Mouse (Mus musculus) kidney, postnatal 14 days (tissue): ENCODE results near the gene Hectd3.

Experiments
- DNase-seq: peaks from one replicate; pipeline ENCODE4 v3.0.0; 2022; ENCODE audit warnings: mixed read lengths

Hectd3 gene

DNA sequence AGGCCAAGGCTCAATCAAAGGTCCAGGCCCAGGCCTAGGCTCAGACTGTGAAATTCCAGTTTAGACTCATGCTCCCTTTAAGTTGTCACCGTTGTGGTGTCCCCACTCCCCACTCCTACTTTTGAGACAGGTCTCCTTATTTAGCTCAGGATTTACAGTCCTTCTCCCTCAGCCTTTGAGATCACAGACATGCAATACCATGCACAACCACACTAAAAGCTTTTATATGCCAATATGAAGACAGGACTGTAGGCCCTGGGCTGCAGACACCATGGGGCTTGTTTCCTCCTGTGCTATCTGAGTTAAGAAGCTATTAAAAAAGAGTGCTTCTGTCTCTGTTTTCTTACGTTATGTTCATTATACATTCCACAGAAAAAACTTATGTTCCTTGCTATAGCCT, 22.6 kb downstream of the Hectd3 start:
- no peak for DNase-seq

DNA sequence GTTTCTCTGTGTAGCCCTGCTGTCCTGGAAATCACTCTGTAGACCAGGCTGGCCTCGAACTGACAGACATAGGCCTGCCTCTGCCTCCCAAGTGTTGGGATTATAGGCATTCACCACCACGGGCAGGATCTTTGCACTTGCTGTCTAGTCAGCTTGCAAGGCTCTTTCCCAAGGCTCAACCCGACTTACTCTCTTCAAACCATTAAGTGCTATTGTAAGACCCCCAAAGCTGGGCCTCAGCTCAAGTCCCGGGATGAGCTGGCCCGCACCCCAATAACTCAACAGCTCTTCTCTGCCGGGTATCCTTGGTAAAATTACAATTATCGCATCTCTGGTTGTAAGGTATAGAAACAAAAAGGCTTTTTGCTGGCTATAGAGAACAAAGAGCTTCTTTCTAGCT, 23.2 kb downstream of the Hectd3 start:
- DNase-seq = no peak

GRCm38 (mm10) chr4:117019206-117020134, 24.4 kb downstream of the Hectd3 start, which contains the start of gene Eif2b3:
Gene Eif2b3, plus strand, starts transcription at chr4:117019402.
- DNase-seq = peak; percentile 92

DNA sequence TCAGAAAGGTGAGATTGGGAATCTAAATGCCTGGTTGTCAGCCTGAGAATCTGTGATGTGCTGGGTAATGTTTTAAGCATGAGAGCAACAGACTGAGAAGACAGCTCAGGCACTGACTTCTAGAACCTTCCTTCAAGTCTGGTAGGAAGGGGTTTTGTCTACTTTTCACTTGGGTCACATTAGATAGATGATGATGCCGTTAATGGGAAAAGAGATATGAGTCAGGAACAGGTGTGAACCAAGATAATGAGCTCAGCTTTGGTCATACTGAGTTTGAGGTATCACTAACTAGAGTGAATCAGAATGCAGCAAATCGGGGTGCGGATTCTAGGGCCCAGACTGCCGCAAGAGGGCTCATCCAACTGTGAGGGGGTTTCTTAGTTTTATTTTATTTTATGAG, 28.4 kb downstream of the Hectd3 start:
- DNase-seq = no peak

DNA sequence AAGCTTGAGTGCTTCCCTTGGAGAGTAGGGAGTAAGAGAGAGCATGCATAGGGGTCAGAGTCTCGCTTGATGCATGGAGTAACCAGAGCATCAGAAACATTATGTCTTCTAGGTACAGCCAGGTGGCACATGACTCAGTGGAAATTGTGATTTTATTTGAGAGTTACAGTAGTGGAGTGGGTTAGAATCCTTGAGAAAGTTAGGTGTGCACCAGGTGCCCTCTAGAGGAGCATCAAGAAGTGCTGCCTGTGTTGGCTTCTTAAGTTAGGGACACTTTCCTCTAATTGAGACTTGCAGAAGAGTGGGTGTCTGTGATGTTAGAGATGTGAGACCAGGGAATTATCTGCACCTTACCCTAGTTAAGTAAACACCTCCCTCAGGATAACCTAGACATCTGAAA, 36.0 kb downstream of the Hectd3 start:
- no peak for DNase-seq

- peak; percentile 71 for DNase-seq
Measured at GRCm38 (mm10) chr4:117039925-117040687, 45.0 kb downstream of the Hectd3 start.

GRCm38 (mm10) chr4:117040791-117041190, 45.7 kb downstream of the Hectd3 start:
- no peak for DNase-seq

- peak; percentile 80 for DNase-seq
Measured at GRCm38 (mm10) chr4:117041283-117041721, 46.2 kb downstream of the Hectd3 start.

GRCm38 (mm10) chr4:117048836-117049235, 53.7 kb downstream of the Hectd3 start:
- no peak for DNase-seq

DNA sequence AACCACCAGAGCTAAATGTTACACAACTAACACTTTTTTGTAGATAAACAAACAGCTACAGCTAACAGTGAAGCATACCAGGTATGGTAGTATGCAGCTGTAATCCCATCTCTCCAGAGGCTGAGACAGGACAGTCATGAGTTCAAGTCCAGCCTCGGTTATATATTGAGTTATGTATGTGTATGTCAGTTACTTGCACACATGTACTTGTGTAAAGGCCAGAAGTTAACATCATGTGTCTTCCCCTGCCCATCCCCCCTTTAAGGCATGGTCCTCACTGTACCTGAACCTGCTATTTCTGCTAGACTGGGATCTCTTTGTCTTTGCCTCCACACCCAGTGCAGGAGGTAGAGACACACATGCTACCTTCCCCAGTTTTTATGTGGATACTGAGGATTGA, 54.4 kb downstream of the Hectd3 start:
- no peak for DNase-seq

- DNase-seq = peak; percentile 6
Measured at GRCm38 (mm10) chr4:117052626-117053025, 57.5 kb downstream of the Hectd3 start.

DNA sequence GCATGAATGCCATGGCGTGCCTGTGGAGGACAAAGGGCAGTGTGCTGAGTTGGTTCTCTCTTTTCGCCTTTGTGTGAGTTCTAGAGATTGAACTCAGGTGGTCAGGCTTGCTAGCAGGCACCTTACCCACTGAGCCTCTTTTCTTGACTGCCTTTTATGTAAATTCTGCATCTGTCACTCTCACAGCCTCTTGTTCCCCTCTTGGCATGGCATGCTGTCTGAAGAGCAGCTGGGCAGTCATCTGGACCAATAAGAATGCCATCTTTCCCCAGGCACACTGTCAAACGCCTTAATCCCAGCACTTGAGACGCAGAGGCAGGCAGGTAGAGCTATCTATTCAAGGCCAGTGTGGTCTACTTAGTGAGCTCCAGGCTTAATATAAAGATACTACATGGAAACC, 58.8 kb downstream of the Hectd3 start:
- DNase-seq = no peak
